Mouse (Mus musculus): ENCODE results near the gene Ssx2ip. TPM values are rescaled to one million over a fixed set of nuclear protein-coding genes. Genes with fewer than 3 reads are reported as not detected.
A peak's percentile ranks its signal among the peaks of the same experiment; 100 is the strongest.

The Ssx2ip gene
- polyA plus RNA-seq, 1 experiment from 2014 or later, result 19.6 TPM

- no peak for ATAC-seq (ENCODE audit: insufficient number of reproducible peaks, insufficient read depth, low FRiP score, low TSS enrichment, low read depth)
- no peak overlapping the region for H3K4me3 ChIP-seq (replicated peaks)
- H3K36me3 ChIP-seq, result peaks cover 81% of the 10 kb centered on the region
Measured at GRCm38 (mm10) chr3:146435533-146435932, 31.1 kb downstream of the Ssx2ip start.

GRCm38 (mm10) chr3:146436114-146436513, 31.7 kb downstream of the Ssx2ip start:
- Histone ChIP-seq H3K9ac (replicated peaks) (no peak overlapping the region), H3K4me2 (no peak overlapping the region), H3K4me3 (replicated peaks) (no peak overlapping the region), H3K4me1 (replicated peaks) (no peaks in the 10 kb centered on the region), H3K36me3 (peaks cover 78% of the 10 kb centered on the region), H3K27me3 (no peaks in the 10 kb centered on the region), H3K9me3 (no peaks in the 10 kb centered on the region), H3K27ac (no peak overlapping the region)
- ATAC-seq (ENCODE audit: insufficient number of reproducible peaks, insufficient read depth, low FRiP score, low TSS enrichment, low read depth), result no peak
- WGBS, result 92% methylated on average over 8 of the region's 8 CpGs

More at GRCm38 (mm10) chr3:146435533-146435932, 31.1 kb downstream of the Ssx2ip start:
- Histone ChIP-seq H3K27me3 (no peaks in the 10 kb centered on the region), H3K4me1 (replicated peaks) (no peaks in the 10 kb centered on the region), H3K4me2 (no peak overlapping the region), H3K9ac (replicated peaks) (no peak overlapping the region), H3K27ac (no peak overlapping the region), H3K9me3 (no peaks in the 10 kb centered on the region)
- 90% methylated on average over 11 of the region's 11 CpGs for WGBS

- no peaks in the 10 kb centered on the region for H3K9me3 ChIP-seq
- H3K4me1 ChIP-seq (replicated peaks), result no peaks in the 10 kb centered on the region
- H3K27me3 ChIP-seq, result no peaks in the 10 kb centered on the region
- H3K27ac ChIP-seq, result peak overlapping the region; percentile 23; the same call in 1 of the 2 replicates
- H3K4me2 ChIP-seq, result no peak overlapping the region
- 92% methylated on average over 12 of the region's 12 CpGs for WGBS
- H3K36me3 ChIP-seq, result peaks cover 50% of the 10 kb centered on the region
- no peak overlapping the region for H3K9ac ChIP-seq (replicated peaks)
- H3K4me3 ChIP-seq (replicated peaks), result no peak overlapping the region
- no peak for ATAC-seq (ENCODE audit: insufficient number of reproducible peaks, insufficient read depth, low FRiP score, low TSS enrichment, low read depth)
Measured at GRCm38 (mm10) chr3:146440011-146440410, 35.6 kb downstream of the Ssx2ip start.

GRCm38 (mm10) chr3:146440422-146440821, 36.0 kb downstream of the Ssx2ip start:
- Histone ChIP-seq H3K27me3 (no peaks in the 10 kb centered on the region), H3K4me2 (no peak overlapping the region), H3K36me3 (peaks cover 50% of the 10 kb centered on the region), H3K27ac (no peak overlapping the region), H3K9me3 (no peaks in the 10 kb centered on the region), H3K9ac (replicated peaks) (no peak overlapping the region), H3K4me3 (replicated peaks) (no peak overlapping the region), H3K4me1 (replicated peaks) (no peaks in the 10 kb centered on the region)
- 79% methylated on average over 7 of the region's 7 CpGs for WGBS
- no peak for ATAC-seq (ENCODE audit: insufficient number of reproducible peaks, insufficient read depth, low FRiP score, low TSS enrichment, low read depth)

GRCm38 (mm10) chr3:146442484-146442883, 38.0 kb downstream of the Ssx2ip start:
- ATAC-seq (ENCODE audit: insufficient number of reproducible peaks, insufficient read depth, low FRiP score, low TSS enrichment, low read depth), result no peak
- Histone ChIP-seq H3K27me3 (no peaks in the 10 kb centered on the region), H3K36me3 (peaks cover 34% of the 10 kb centered on the region), H3K4me1 (replicated peaks) (no peaks in the 10 kb centered on the region), H3K4me3 (replicated peaks) (no peak overlapping the region), H3K9me3 (0 out of 2 replicates have a peak, but pooled peaks cover 4% of the 10 kb centered on the region), H3K9ac (replicated peaks) (no peak overlapping the region), H3K4me2 (no peak overlapping the region), H3K27ac (no peak overlapping the region)
- WGBS, result 90% methylated on average over 7 of the region's 7 CpGs

- no peak overlapping the region for H3K27ac ChIP-seq
- H3K4me1 ChIP-seq (replicated peaks), result no peaks in the 10 kb centered on the region
- WGBS, result 88% methylated on average over 8 of the region's 8 CpGs
- H3K9ac ChIP-seq (replicated peaks), result no peak overlapping the region
- no peak overlapping the region for H3K4me2 ChIP-seq
- no peak overlapping the region for H3K4me3 ChIP-seq (replicated peaks)
- H3K36me3 ChIP-seq, result peaks cover 30% of the 10 kb centered on the region
- ATAC-seq (ENCODE audit: insufficient number of reproducible peaks, insufficient read depth, low FRiP score, low TSS enrichment, low read depth), result no peak
- no peaks in the 10 kb centered on the region for H3K27me3 ChIP-seq
- 0 out of 2 replicates have a peak, but pooled peaks cover 4% of the 10 kb centered on the region for H3K9me3 ChIP-seq
Measured at GRCm38 (mm10) chr3:146442936-146443335, 38.5 kb downstream of the Ssx2ip start.

- no peaks in the 10 kb centered on the region for H3K4me1 ChIP-seq (replicated peaks)
- no peak overlapping the region for H3K27ac ChIP-seq
- no peaks in the 10 kb centered on the region for H3K27me3 ChIP-seq
- no peak overlapping the region for H3K4me2 ChIP-seq
- H3K9ac ChIP-seq (replicated peaks), result no peak overlapping the region
- no peak overlapping the region for H3K4me3 ChIP-seq (replicated peaks)
- H3K36me3 ChIP-seq, result peaks cover 25% of the 10 kb centered on the region
- ATAC-seq (ENCODE audit: insufficient number of reproducible peaks, insufficient read depth, low FRiP score, low TSS enrichment, low read depth), result no peak
- 92% methylated on average over 7 of the region's 7 CpGs for WGBS
- H3K9me3 ChIP-seq, result 0 out of 2 replicates have a peak, but pooled peaks cover 4% of the 10 kb centered on the region
Measured at GRCm38 (mm10) chr3:146443380-146443779, 38.9 kb downstream of the Ssx2ip start.

GRCm38 (mm10) chr3:146444880-146445279, 40.4 kb downstream of the Ssx2ip start:
- no peak for ATAC-seq (ENCODE audit: insufficient number of reproducible peaks, insufficient read depth, low FRiP score, low TSS enrichment, low read depth)
- peaks cover 20% of the 10 kb centered on the region for H3K36me3 ChIP-seq
- 0 out of 2 replicates have a peak, but pooled peaks cover 4% of the 10 kb centered on the region for H3K9me3 ChIP-seq
- H3K4me1 ChIP-seq (replicated peaks), result 0 out of 2 replicates have a peak, but pooled peaks cover 7% of the 10 kb centered on the region
- H3K9ac ChIP-seq (replicated peaks), result no peak overlapping the region
- H3K27ac ChIP-seq, result no peak overlapping the region
- H3K27me3 ChIP-seq, result no peaks in the 10 kb centered on the region
- no peak overlapping the region for H3K4me3 ChIP-seq (replicated peaks)
- no peak overlapping the region for H3K4me2 ChIP-seq
- 93% methylated on average over 7 of the region's 7 CpGs for WGBS

- H3K4me1 ChIP-seq (replicated peaks), result 0 out of 2 replicates have a peak, but pooled peaks cover 14% of the 10 kb centered on the region
- no peak overlapping the region for H3K4me3 ChIP-seq (replicated peaks)
- H3K27ac ChIP-seq, result no peak overlapping the region
- H3K9ac ChIP-seq (replicated peaks), result no peak overlapping the region
- no peak for ATAC-seq (ENCODE audit: insufficient number of reproducible peaks, insufficient read depth, low FRiP score, low TSS enrichment, low read depth)
- 0 out of 2 replicates have a peak, but pooled peaks cover 4% of the 10 kb centered on the region for H3K9me3 ChIP-seq
- no peak overlapping the region for H3K4me2 ChIP-seq
- WGBS, result 88% methylated on average over 5 of the region's 5 CpGs
- H3K27me3 ChIP-seq, result no peaks in the 10 kb centered on the region
- H3K36me3 ChIP-seq, result peaks cover 9% of the 10 kb centered on the region
Measured at GRCm38 (mm10) chr3:146447156-146447555, 42.7 kb downstream of the Ssx2ip start.

- H3K9ac ChIP-seq (replicated peaks), result no peak overlapping the region
- no peak overlapping the region for H3K4me2 ChIP-seq
- 88% methylated on average over 3 of the region's 3 CpGs for WGBS
- no peak overlapping the region for H3K27ac ChIP-seq
- H3K4me3 ChIP-seq (replicated peaks), result no peak overlapping the region
- ATAC-seq (ENCODE audit: insufficient number of reproducible peaks, insufficient read depth, low FRiP score, low TSS enrichment, low read depth), result no peak
- peaks cover 5% of the 10 kb centered on the region for H3K36me3 ChIP-seq
- H3K27me3 ChIP-seq, result no peaks in the 10 kb centered on the region
- H3K9me3 ChIP-seq, result 0 out of 2 replicates have a peak, but pooled peaks cover 4% of the 10 kb centered on the region
- 0 out of 2 replicates have a peak, but pooled peaks cover 14% of the 10 kb centered on the region for H3K4me1 ChIP-seq (replicated peaks)
Measured at GRCm38 (mm10) chr3:146447598-146447997, 43.2 kb downstream of the Ssx2ip start.

GRCm38 (mm10) chr3:146448372-146448771, 43.9 kb downstream of the Ssx2ip start:
- Histone ChIP-seq H3K27ac (no peak overlapping the region), H3K9me3 (0 out of 2 replicates have a peak, but pooled peaks cover 4% of the 10 kb centered on the region)
- WGBS, result 85% methylated on average over 10 of the region's 10 CpGs

GRCm38 (mm10) chr3:146448969-146449368, 44.5 kb downstream of the Ssx2ip start:
- Histone ChIP-seq H3K9ac (replicated peaks) (no peak overlapping the region), H3K4me2 (no peak overlapping the region), H3K27ac (no peak overlapping the region), H3K9me3 (0 out of 2 replicates have a peak, but pooled peaks cover 4% of the 10 kb centered on the region), H3K4me3 (replicated peaks) (no peak overlapping the region), H3K27me3 (no peaks in the 10 kb centered on the region), H3K4me1 (replicated peaks) (0 out of 2 replicates have a peak, but pooled peaks cover 14% of the 10 kb centered on the region), H3K36me3 (peaks cover 5% of the 10 kb centered on the region)
- ATAC-seq (ENCODE audit: insufficient number of reproducible peaks, insufficient read depth, low FRiP score, low TSS enrichment, low read depth), result no peak
- WGBS, result 72% methylated on average over 6 of the region's 6 CpGs

More at GRCm38 (mm10) chr3:146448372-146448771, 43.9 kb downstream of the Ssx2ip start:
- H3K4me2 ChIP-seq, result no peak overlapping the region
- H3K4me1 ChIP-seq (replicated peaks), result 0 out of 2 replicates have a peak, but pooled peaks cover 14% of the 10 kb centered on the region
- no peak for ATAC-seq (ENCODE audit: insufficient number of reproducible peaks, insufficient read depth, low FRiP score, low TSS enrichment, low read depth)
- peaks cover 5% of the 10 kb centered on the region for H3K36me3 ChIP-seq
- H3K27me3 ChIP-seq, result no peaks in the 10 kb centered on the region
- no peak overlapping the region for H3K4me3 ChIP-seq (replicated peaks)
- no peak overlapping the region for H3K9ac ChIP-seq (replicated peaks)

All from limb, embryonic 12.5 days (tissue).